Mouse (Mus musculus) left cerebral cortex, postnatal 10 days (tissue): ENCODE results near the gene Iars. TPM values are rescaled to one million over a fixed set of nuclear protein-coding genes. Genes with fewer than 3 reads are reported as not detected.

Experiments used
- DNase-seq, 2 experiments: peaks; one replicate each; pipeline ENCODE4 v3.0.0; 2021 to 2022; ENCODE audit warnings: low spot score in 2 of 2, mixed read lengths in 1 of 2; ENCODE audit errors: extremely low spot score in 1 of 2
- intact Hi-C: fragments of 180-260 bp; cut with DNase I; formaldehyde crosslinking; loops from one replicate; pipeline ENCODE4 v1.15.1; 2025
- total RNA-seq, 2 experiments: library from RNA; stranded (reverse); gene quantifications; 2 replicates each; pipeline ENCODE4 v1.2.3; 2021

Iars gene
- 10 to 100 TPM; 69.2 to 70.4 TPM for total RNA-seq

DNA sequence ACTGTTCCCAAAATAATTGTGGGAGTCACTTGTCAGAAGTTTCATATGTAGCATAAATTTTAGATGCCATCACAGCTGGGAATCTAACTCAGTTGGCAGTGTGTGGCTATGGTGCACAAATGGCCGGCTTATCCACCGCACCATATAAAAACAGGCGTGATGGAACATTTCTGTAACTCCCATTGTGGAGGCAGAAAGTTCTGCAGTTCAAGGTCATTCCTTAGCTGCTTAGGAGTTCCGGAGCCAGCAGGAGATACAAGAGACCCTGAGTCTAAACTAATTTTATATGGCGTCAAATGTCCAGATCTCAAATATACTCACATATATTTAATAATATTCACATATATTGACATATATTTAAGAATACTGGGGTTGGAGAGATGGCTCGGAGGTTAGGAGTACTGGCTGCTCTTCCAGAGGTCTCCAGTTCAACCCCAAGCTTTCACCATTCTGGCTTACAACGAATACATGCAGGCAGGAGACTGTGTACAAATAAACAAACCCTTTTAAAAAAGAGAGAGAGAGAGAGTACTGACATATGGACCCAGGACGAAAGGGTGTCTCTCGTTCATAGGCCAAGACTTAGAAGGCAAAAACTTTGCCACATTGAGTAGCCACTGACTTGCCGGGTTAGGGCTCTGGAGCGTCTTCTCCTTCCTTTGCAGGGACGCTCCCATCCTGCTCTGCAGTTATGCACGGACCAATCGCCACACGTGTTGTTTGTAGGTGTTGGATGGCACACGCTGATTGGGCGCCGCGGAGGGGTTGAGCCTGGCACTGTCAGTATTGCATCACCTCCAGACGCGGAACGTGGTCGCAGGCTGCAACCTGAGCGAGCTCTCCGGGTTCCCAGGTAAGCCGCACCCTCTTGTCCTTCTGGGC lies at the start of gene Iars:
Gene Iars, plus strand, starts transcription at position 750 of the 882 bp plus-strand sequence.
- DNase-seq, result peak; percentile 98 to 99
- intact Hi-C loops, result no loop called here

DNA sequence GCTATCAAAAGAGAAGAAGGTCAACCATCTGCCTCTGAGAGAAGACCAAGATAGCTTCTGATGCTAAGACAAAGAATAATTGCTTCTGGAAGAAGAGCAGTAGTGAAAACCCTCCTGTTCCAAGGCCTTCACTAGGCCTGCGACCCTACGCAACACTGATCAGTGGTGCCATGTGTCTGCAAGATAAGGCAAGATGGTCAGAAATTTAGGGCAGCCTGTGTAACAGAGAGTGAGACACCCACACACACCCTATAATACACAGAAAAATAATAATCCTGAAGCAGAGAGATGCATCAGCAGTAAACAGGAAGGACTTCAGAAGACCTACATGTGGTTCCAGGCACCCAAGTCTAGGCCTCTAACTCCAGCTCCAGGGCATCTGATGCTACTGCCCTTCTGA lies 41.9 kb upstream of the Iars start:
- intact Hi-C loops, result no loop called here
- DNase-seq, result no peak

DNA sequence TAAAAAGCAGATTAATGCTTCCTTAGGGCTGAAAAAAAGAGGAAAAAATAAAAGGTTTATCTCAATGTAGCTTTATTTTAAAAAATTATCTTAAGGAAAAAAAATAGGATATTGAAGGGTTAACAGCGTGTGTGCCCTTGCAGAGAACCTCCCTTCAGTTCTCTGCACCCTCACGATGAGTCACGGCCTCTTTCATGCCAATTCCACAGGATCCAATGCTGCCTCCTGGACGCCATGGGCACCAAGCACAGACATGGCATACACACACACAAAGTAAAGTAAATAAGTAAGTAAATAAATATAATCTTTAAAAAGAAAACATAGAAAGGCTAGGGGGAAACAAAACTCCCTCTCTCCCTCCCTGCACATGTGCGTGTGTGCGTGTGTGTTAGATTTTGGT lies 39.2 kb upstream of the Iars start:
- no peak for DNase-seq
- intact Hi-C loops, result no loop called here

DNA sequence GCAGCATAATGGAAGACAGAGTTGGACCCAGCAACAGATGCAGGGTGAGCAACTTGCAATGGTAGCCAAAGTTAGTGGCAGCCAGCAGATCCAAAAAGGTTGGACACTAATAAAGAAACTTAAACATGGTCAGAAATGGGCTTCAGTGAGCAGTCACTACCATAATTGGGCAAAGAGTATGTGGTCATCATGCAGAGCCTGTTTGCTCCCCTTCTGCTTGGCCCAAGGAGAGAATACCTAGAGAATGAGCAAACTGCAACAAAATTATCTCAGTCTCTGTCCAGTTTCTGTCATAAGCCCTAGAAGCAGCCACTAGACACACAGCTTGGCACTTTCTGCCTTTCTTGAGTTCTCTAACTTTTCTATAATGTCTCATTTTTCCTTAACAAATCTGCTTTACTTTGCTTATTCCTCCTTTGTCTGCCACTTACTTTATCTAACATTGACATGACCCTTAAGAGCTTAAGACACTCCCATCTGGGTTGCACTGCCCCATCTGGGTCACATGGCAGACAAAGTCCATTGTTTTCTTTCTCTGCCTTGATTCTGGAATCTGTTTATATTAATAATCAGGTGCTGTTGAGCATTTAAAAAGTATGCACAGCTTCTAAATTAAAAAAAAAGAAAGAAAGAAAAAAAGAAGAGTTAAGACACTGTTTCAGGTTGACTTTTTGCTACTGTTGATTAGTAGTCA lies 38.1 kb upstream of the Iars start:
- intact Hi-C loops, result no loop called here
- no peak for DNase-seq

DNA sequence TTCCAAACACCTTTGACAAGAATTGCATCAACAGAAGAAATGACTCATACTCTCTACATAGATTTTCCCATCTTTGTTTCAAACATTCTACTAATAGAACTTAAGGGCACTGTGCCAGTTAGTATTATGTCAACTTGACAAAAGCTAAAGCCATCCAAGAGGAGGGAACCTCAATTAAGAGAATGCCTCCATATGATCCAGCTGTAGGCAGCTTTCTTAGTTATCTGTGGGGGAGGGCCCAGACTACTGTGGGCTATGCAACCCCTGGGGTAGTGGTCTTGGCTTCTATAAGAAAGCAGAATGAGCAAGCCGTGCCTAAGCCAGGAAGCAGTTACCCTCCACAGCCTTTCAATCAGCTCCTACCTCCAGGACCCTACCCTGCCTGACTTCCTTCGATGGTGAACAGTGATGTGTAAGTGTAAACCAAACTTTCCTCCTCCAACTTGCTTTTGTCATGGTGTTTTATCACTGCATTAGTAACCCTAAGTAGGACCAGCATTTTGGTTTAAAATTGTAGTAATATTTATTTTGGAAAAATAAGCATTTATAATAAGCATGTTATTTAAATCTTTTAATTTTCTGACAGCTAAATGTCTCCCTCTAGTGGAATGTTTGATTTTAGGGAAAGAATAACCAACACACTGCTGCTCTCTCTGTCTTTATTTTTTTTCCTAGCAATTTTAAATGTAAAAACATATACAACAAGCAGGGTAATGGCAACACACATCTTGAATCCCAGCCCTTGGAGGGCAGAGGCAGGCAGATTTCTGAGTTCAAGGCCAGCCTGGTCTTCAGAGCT lies 37.0 kb upstream of the Iars start:
- no peak for DNase-seq
- intact Hi-C loops, result loop anchor here (1.0 kb wide), 1 partner anchor 196 kb away; no protein-coding TSS in a partner anchor

DNA sequence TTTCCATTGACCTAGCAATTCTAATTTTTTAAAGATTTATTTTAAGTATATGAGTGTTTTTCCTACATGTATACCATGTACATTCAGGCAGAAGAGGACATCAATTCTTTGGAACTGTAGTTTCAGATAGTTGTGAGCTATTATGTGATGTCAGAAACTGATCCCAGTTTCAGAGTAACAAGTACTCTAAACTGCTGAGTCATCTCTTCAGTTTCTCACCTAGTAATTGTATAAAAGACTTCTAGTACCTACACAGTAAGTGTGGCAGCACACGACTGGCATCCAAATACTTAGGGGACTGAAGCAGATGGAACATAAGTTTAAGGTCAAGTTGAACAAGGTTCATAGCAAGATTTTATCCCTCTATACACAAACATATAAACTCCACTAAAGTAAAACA lies 35.9 kb upstream of the Iars start:
- DNase-seq, result no peak
- intact Hi-C loops, result no loop called here

DNA sequence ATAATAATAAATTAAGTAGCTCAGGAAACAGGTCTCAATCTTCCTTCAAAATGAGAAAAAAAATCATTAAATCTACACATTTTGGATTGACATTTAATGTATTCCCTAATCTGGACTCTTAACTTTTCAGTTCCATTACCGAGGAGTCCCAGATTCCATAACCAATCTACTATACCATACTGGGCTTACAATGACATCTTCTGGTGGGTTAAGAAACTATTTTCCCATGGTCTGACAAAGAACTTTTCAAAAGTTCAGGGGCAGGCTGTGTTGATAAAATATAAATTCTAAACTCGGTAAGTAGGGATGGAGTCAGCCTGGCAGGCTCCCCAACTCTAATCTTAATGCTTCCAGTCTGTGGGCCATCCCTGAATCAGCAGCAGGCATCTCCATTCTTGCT lies 30.8 kb upstream of the Iars start:
- intact Hi-C loops, result no loop called here
- DNase-seq, result no peak

DNA sequence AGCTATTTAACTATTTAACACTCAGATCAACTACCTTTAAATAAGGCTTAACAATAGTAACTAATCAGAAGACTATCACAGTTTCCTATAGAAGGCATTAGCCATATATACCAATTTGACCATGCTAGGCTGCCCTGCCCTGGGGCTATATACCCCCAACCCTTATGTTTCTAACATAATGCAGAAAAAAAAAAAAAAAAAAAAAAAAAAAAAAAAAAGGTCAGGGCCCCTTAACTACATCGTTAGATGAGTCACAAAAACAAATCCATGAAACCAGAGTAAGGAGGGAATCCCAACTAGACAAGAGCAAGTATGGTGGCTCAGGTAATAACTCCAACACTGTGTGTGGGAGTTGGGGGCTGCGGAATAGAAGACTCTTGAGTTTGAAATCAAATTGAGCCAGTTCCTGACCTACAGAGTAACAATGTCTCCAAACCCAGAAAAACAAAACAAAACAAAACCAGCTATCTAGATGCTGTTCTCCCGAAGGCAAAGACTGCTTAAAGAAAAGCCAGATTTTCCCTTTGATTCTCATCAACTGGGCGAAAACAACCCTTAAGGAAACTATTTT lies 30.0 kb upstream of the Iars start:
- no peak for DNase-seq
- intact Hi-C loops, result no loop called here

DNA sequence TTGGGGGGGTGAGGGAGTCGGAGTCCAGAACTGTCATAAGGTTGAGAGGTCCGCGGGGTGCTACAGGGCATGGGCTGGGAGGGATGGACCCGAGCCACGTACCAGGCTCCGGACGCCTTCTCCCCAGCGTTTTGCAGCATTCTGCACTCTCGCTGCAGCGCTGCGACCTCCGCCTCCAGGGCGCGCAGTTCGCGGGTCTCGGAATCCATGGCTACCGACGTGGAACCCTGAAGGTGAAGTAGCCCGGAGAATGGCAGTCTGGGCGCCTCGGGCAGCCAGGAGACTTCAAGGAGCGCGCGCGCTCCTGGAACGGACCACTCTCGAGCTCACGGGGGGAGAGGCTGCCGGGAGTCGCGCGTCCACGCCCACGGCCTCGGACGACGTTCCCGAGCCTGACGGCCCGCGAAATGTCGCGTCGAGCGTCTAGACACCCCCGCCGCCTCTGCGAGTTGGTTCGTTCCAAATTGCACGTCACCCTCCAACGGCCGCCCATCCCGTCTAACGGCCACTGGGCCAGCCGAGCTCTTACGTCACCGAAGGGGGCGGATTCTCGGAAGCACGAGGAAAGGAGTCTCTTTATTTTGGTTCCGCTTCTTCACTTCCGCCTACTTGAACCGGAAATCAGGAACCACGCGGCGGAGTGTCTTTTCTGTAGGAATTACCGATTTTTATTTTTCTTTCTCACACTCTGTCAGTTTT lies 29.3 kb upstream of the Iars start, which contains the start of the genes Cenpp and Nol8:
Gene Cenpp, minus strand, starts transcription at position 305 of the 699 bp plus-strand sequence.
Gene Nol8, plus strand, starts transcription at position 598 of the 699 bp plus-strand sequence.
- DNase-seq, result peak; percentile 99 to 100
- intact Hi-C loops, result no loop called here

DNA sequence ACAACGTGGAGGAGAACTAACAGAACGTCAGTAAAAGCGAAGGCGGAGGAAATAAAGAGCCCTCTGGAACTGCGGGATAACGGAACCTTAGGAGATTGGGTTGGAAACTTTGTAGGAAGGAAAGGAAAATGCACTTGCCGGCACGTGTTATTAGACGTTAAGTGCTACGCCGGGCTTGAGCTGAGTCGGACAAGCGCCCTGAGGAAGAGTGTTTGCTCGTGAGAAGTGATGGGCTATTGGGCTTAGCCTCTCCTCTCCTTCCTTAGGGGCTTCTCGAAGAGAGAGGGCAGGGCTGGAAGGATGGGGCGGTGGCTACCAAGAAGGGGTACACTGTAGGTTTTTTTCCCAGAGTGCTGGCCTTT lies 28.7 kb upstream of the Iars start:
- intact Hi-C loops, result no loop called here
- DNase-seq, result peak in 1 of 2 experiments; percentile 61

DNA sequence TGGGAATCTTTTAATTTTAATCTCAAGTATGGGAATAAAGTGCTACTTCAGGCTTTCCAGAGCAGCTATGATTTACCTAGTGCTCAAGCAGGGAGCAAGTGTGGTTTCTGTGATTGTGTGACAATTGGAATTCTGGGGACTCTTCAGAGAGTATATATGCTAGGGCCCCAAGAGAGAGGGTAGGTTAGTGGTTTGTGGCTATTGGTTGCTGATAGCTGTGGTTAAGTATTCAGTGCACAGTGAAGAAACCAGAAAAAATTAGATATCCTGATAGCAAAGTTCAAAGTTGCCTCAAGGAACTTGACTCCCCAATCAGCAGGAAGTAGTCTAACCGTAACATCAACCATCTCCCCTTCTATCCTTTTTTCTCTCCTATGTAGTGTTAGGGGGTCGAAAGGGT lies 4.1 kb upstream of the Iars start:
- no peak for DNase-seq
- intact Hi-C loops, result no loop called here

DNA sequence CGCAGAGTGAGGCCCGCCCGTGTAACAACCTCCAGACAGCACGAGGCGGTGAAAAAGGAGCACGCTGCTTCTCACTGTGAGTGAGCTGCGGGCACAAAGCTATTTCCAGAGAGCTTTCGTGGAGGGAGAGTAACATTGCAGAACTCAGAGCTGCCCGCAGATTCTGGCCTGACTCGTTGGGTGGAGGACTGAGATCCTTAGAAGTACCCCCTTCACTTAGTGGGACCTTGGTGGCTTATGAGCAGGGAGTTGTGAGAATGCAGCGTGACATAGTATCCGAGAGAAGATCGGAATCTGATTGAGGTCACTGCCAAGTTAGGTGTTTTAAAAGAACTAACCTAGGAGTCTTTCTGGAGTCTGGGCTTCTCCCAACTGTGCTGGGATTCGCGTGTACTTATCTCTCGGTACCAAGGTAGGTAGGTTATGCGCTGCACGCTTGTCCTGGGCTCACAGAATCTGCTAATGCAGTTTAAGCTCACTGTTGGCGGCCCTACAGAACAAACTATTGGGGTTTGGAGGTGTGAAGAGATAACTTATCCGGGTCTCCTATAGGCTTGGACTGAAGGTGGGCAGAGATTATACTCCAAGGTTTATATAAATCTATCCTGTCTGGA lies 440 bp downstream of the Iars start:
- DNase-seq, result no peak
- intact Hi-C loops, result no loop called here

DNA sequence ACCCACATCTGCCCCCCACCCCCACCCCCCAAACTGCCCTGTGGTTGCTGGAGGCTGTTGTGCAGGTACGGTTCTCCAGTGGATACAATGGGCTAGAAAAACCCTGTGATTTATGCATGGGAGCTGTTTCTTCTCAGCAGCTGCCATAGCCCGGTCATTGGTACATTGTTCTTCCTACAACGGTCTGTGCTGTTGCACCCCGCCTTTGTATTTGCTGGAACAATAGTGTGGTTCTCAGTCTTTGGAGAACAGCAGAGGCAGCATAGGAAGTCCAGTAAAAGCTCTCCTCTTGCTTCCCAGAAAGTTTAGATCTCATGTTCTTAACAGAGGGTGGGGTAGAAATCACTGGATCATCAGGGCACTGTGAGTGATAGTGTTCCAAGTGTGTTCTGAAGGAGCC lies 2.4 kb downstream of the Iars start:
- no peak for DNase-seq

DNA sequence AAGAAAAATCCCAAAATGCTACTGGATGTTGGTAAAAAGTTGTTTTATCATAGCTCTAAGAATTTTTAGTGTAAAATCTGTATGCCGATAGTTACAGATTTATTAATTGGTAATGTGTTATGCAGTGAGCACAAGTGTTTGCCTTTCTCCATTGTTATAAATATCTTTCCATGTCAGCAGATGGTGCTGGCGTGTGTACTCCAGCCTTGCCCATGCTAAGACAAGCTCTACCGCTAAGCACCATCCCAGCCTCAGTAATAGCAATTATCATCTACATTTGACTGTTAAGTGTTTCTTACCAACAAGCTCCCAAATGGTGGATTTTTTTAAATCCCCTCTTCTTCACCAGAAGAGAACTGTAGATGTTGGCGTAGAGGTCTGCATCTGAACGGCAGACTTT lies 9.2 kb downstream of the Iars start:
- intact Hi-C loops, result no loop called here
- DNase-seq, result no peak

More for the DNA sequence above, 2.4 kb downstream of the Iars start:
- intact Hi-C loops, result no loop called here

DNA sequence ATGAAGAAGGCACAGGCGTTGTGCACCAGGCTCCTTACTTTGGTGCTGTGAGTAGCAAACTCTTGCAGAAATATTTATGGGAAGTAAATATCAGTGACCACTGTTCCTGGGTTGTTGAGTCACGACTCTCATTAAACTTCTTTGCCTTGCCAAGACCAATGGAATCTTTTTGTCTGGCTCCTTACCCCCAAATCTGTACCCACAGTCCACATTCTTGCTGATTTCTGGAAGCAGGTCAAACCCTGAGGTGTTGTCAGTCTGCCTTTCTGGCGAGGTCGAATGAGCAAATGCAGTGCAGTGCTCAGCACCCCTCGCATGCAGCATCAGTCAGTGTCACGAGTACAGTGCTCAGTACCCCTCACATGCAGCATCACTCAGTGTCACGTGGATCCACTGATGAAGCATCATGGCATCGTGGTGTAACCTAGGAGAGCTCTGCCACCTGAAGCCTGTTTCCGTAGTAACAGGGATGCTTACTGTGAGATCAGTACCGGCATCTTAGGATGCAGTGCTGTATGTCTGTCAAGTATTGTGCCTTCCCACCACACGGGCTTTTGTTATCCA lies 21.4 kb downstream of the Iars start:
- no peak for DNase-seq
- intact Hi-C loops, result no loop called here

DNA sequence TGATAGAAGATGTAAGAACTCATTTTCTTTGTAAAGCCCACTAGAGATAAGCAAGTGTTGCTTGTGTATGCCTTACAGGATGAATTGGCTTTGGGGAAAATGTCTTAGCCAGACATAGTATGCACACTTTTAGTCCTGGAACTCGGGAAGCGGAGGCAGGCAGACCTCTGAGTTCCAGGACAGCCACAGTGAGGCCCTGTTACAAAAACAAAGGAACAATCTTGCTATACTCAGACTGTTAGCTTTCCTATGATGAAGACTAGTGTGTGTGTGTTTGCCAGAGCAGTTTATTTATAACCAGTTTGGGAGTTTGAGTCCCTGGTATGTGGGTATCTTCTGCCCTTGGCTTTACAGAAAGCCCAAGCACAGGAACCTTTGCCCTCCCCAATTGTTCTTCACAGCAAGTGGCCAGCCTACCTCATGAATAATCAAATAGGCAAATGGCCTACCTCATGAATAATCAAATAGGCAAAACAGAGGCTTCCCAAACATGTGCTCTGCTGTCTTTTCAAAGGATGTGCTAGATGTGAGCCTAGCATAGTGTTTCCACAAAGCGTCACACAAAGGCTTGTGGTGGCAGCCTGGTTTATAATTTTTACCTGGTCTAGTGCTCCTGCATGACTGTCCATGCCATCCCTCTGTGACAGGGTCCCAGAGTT lies 24.3 kb downstream of the Iars start:
- intact Hi-C loops, result no loop called here
- DNase-seq, result no peak

DNA sequence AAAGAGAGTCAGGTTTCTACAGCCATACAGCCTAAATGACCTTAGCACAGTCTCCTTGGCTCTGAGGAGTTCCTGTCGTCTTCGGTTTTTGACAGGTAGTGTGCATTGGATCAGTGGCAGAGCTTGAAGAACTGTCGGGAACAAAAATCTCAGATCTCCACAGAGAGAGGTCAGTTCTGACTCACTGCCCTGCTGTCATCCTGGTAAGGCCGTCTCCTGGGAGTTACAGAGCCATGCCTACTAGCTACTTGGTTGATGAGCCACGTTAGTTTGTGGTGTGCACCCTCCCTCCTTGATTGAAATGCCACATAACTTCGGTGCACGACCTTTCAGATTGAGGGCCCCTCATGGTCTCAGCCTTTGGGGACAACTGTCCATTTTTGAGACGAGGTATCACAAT lies 26.4 kb downstream of the Iars start:
- no peak for DNase-seq
- intact Hi-C loops, result no loop called here
